Mouse (Mus musculus): ENCODE measurements around the gene Dock6. TPM values are rescaled to one million over a fixed set of nuclear protein-coding genes. Genes with fewer than 3 reads are reported as not detected.

Dock6 gene
- polyA plus RNA-seq, 1 experiment from 2014 or later: 41.8 TPM

DNA sequence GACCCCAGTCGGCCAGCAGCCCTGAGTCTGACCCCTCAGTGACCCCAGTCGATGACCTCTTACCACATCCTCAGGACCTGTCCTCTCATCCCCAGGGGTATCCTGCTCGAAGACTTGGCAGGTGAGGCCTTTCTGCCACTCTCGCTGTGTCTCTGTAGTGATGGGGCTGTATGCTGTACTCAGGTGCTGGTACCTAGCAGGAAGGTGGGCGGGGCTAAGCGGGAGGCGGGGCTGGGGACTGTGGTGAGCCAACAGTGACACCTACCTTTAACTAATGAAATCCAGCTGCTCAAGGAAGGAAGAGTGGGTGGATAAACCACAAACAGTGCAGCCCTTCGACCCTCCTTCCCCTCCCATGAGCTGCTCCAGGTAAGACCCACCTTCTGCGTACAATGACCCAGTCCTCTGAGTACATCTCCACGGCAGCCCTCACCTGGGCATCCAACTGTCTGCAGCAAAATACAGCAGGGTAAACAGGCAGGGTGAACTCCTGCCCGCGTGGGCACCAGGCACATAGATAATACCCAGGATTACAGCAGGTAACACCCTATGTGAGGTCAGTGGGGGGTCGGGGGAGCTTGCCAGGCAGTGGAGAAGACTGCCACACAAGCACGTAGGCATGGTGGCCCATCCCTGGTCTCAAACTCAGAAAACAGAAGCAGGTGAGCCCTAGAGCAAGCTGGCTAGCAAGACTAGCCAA lies 6.9 kb downstream of the Dock6 start:
- Histone ChIP-seq H3K36me3 (peaks cover 11% of the 10 kb centered on the region; the same call in 1 of the 2 replicates), H3K4me1 (peaks cover 56% of the 10 kb centered on the region), H3K27me3 (replicated peaks) (no peaks in the 10 kb centered on the region), H3K27ac (no peak overlapping the region), H3K4me2 (no peak overlapping the region), H3K9ac (no peak overlapping the region), H3K9me3 (no peaks in the 10 kb centered on the region), H3K4me3 (replicated peaks) (no peak overlapping the region)
- no peak for ATAC-seq (ENCODE audit: insufficient read depth, low FRiP score, low read depth)
- WGBS: 41% methylated on average over 14 of the region's 14 CpGs

DNA sequence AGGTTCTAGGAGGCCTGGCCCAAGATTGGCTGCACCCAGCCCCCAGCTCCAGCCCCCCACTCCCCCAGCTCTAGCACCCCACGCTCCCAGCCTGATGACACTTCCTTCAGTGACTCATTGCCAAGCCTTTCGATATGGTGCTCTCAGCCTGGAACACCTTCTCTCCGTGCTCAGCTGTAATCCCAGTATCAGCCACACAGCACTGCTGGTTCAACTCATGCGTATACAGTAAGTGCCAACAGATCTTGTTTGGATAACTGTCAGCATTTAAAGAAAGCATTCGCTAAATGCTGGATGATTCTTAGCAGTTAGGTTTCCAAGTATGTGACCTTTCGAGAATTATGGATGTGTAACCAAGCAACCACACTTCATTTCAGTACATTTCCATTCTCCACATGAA lies 9.3 kb downstream of the Dock6 start:
- H3K4me3 ChIP-seq (replicated peaks): no peak overlapping the region
- ATAC-seq (ENCODE audit: insufficient read depth, low FRiP score, low read depth): no peak
- 42% methylated on average over 6 of the region's 6 CpGs for WGBS
- H3K27ac ChIP-seq: peak overlapping the region; percentile 80
- peaks cover 24% of the 10 kb centered on the region; the same call in 1 of the 2 replicates for H3K36me3 ChIP-seq
- no peak overlapping the region for H3K9ac ChIP-seq
- H3K4me1 ChIP-seq: peaks cover 41% of the 10 kb centered on the region
- no peaks in the 10 kb centered on the region for H3K27me3 ChIP-seq (replicated peaks)
- no peak overlapping the region for H3K4me2 ChIP-seq
- no peaks in the 10 kb centered on the region for H3K9me3 ChIP-seq

DNA sequence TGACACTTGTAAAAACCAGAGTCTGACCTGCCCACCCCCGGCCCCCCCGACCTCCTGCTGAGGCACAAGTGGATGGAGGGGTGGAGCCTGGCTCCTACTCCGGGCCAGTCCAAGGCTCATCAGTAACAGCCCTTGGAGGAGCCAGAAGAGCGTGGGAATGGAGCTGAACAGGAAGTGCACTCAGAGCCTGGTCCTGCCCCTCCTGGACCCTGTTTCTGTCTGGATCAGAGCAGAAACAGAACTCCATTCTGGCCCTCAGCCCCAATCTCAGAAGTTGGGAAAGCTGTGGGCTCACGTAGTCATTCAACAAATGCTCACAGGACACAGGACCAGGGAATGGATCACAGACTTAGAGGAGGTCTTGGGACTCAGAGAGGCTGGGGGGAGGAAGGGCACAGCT lies 10.0 kb downstream of the Dock6 start:
- no peak overlapping the region for H3K4me2 ChIP-seq
- 30% methylated on average over 5 of the region's 5 CpGs for WGBS
- 0 out of 2 replicates have a peak, but pooled peaks have one; percentile 37 for ATAC-seq (ENCODE audit: insufficient read depth, low FRiP score, low read depth)

DNA sequence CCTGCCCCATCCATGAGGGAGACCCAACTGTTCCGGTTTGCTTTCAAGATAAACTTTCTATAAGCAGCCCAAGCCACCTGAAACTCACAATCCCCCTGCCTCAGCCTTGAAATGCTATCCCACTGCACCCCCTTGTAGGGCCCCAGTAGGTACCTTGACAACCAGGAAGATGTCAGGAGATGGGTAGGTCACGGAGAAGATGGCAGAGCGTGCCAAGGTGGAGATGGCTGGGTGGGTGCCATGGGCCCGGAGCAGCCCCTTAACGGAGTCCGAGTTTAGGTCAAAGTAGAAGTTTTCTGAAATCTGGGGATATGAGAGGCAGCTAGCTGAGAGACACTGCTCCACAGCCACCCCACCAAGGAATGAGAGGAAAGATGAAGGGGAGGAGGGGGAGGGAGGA lies 11.1 kb downstream of the Dock6 start:
- Histone ChIP-seq H3K9me3 (no peaks in the 10 kb centered on the region), H3K4me2 (no peak overlapping the region), H3K9ac (no peak overlapping the region), H3K4me1 (peaks cover 24% of the 10 kb centered on the region), H3K36me3 (peaks cover 34% of the 10 kb centered on the region), H3K27me3 (replicated peaks) (no peaks in the 10 kb centered on the region), H3K4me3 (replicated peaks) (no peak overlapping the region), H3K27ac (no peak overlapping the region)
- ATAC-seq (ENCODE audit: insufficient read depth, low FRiP score, low read depth): no peak
- WGBS: 88% methylated on average over 6 of the region's 6 CpGs

More for the DNA sequence above, 10.0 kb downstream of the Dock6 start:
- H3K4me3 ChIP-seq (replicated peaks): no peak overlapping the region
- H3K36me3 ChIP-seq: peaks cover 30% of the 10 kb centered on the region
- H3K9ac ChIP-seq: no peak overlapping the region
- H3K27me3 ChIP-seq (replicated peaks): no peaks in the 10 kb centered on the region
- H3K9me3 ChIP-seq: no peaks in the 10 kb centered on the region
- peak overlapping the region; percentile 80 for H3K27ac ChIP-seq
- H3K4me1 ChIP-seq: peaks cover 34% of the 10 kb centered on the region

DNA sequence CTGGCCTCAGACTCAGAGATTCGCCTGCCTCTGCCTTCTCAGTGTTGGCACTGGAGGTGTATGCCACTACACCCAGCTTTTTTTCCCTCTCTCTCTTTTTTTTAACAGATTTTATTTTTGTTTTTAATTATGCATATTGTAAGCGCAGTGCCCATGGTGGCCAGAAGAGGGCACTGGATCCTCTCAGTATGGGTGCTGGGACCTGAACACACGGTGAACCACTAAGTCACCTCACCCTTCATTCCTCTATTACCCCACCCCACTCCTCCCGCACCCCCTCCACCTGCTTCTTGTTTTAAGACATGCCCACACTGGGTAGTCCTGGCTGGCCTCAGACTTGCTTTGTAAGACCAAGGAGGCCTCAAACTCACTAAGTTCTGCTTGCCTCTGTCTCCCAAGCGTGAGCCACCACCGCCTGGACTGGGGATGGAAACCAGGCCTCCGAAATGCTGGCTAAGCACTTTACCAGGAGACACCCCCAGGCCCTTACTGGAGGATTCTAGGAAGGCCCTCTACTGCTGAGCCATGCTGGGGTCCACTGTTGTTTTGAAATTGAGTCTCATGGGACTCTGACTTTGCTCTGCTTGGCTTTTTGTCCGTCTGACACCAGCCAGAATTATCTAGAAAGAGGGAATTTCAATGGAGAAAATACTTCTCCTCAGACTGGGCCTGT lies 12.2 kb downstream of the Dock6 start:
- 0 out of 2 replicates have a peak overlapping the region, but pooled peaks have one; percentile 31 for H3K27ac ChIP-seq
- no peak overlapping the region for H3K9ac ChIP-seq
- peaks cover 39% of the 10 kb centered on the region for H3K36me3 ChIP-seq
- no peaks in the 10 kb centered on the region for H3K9me3 ChIP-seq
- peaks cover 15% of the 10 kb centered on the region for H3K4me1 ChIP-seq
- 58% methylated on average over 8 of the region's 8 CpGs for WGBS
- no peak overlapping the region for H3K4me3 ChIP-seq (replicated peaks)
- no peak for ATAC-seq (ENCODE audit: insufficient read depth, low FRiP score, low read depth)
- H3K4me2 ChIP-seq: no peak overlapping the region
- H3K27me3 ChIP-seq (replicated peaks): no peaks in the 10 kb centered on the region

DNA sequence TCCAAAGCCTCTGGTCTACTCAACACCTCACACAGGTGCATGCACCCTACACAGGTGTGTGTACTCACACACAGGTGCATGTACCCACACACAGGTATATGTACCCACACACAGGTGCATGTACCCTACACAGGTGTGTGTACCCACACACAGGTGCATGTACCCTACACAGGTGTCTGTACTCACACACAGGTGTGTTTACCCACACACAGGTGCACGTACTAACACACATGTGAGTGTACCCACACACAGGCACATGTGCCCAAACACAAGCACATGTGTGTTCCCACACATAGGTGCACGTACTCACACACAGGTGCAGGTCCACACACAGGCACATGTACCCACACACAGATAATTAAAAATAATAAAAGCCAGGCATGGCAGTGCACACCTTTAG lies 14.7 kb downstream of the Dock6 start:
- Histone ChIP-seq H3K4me3 (replicated peaks) (no peak overlapping the region), H3K36me3 (peaks cover 30% of the 10 kb centered on the region), H3K9me3 (no peaks in the 10 kb centered on the region), H3K4me1 (peaks cover 10% of the 10 kb centered on the region), H3K4me2 (no peak overlapping the region), H3K27me3 (replicated peaks) (no peaks in the 10 kb centered on the region), H3K27ac (no peak overlapping the region), H3K9ac (no peak overlapping the region)
- WGBS: 85% methylated on average over 2 of the region's 2 CpGs
- ATAC-seq (ENCODE audit: insufficient read depth, low FRiP score, low read depth): no peak

DNA sequence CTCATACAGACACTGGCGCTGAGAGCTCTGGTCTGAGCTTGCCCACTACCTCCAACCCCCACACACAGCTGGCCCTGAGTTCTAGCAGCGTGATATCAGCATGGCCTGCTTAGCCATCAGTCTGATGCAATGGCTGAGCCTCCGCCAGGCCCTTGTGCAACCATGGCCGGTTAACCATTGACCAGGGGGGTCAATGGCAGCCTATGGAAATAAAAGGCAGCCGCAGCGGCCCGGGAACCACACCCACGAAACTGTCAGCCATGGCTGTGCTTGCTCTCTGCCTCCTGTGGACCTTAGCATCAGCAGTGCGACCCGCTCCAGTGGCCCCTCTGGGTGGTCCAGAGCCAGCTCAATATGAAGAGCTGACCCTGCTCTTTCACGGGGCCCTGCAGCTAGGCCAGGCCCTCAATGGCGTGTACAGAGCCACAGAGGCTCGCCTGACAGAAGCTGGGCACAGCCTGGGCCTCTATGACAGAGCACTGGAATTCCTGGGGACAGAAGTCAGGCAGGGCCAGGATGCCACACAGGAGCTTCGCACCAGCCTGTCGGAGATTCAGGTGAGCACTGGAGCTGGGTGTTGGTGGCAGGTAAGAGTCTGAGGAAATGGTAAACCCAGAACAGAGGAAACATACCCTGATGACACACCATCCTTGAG lies 17.1 kb downstream of the Dock6 start, which contains the start of gene Angptl8:
Gene Angptl8, plus strand, starts transcription at position 253 of the 655 bp plus-strand sequence.
- H3K27ac ChIP-seq: peak within 1 kb of the TSS; percentile 31; the same call in 1 of the 2 replicates
- H3K9me3 ChIP-seq: no peaks in the 10 kb centered on the region
- peak; percentile 66 for ATAC-seq (ENCODE audit: insufficient read depth, low FRiP score, low read depth)
- H3K4me3 ChIP-seq (replicated peaks): no peak within 1 kb of the TSS; the same call in 1 of the 2 replicates
- WGBS: 65% methylated on average over 15 of the region's 15 CpGs
- H3K36me3 ChIP-seq: peaks cover 35% of the 10 kb centered on the region
- no peaks in the 10 kb centered on the region for H3K4me1 ChIP-seq
- H3K4me2 ChIP-seq: peak within 1 kb of the TSS; percentile 32
- no peaks in the 10 kb centered on the region for H3K27me3 ChIP-seq (replicated peaks)
- H3K9ac ChIP-seq: no peak within 1 kb of the TSS

DNA sequence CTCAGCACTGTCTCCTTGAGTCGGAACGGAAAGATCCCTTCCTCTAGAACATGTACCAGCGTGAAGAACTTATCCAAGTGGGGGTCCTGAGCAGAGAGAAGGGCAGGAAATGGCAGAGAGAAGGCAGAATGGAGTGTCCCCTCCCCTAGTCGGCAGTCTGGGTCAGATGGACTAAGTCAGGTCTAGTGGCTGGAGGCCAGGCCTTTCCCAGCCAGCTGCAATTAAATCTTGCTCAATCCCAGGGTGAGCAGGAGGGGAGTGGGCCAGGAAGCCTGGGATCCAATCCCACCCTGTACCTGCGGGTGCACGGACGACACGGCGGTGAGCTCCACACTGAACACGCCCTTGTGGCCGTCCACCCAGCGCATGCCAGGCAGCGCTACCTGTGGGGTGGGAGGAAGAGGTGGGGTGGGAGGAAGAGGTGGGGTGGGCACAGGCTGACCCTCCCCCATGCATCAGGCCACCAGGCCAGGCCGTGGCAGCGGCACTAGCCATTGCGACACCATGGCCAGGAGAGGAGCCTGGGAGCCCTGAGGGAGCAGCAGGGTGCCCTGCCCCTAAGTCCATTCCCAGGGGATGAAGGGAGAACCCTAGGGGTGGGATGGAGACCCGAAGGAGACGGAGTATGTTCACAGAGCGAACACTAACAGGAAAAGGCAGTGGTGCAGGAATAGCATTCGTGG lies 20.7 kb downstream of the Dock6 start:
- Histone ChIP-seq H3K9me3 (no peaks in the 10 kb centered on the region), H3K4me1 (no peaks in the 10 kb centered on the region), H3K36me3 (peaks cover 29% of the 10 kb centered on the region), H3K27me3 (replicated peaks) (no peaks in the 10 kb centered on the region), H3K27ac (no peak overlapping the region), H3K4me3 (replicated peaks) (no peak overlapping the region), H3K9ac (no peak overlapping the region), H3K4me2 (no peak overlapping the region)
- 87% methylated on average over 20 of the region's 20 CpGs for WGBS
- no peak for ATAC-seq (ENCODE audit: insufficient read depth, low FRiP score, low read depth)

DNA sequence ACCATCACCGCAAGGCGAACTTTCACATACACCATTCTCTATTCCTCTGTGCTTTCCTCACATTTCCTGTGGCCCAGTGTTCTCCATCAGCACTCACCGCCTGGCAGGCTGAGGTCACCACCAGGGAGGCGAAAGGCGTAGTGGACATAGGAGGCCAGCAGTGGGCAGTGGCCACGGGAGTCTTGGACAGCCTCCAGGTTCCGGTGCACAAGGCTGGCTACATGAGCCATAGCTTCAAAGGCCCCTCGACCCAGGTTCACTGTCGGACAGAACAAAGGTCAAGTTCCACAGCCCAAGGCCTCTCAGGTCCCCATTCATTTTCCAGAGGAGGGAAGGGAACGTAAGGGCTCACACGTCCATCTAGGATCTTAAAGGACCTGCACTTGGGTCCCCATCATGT lies 21.5 kb downstream of the Dock6 start:
- Histone ChIP-seq H3K4me1 (no peaks in the 10 kb centered on the region), H3K36me3 (peaks cover 29% of the 10 kb centered on the region), H3K27me3 (replicated peaks) (no peaks in the 10 kb centered on the region), H3K4me2 (no peak overlapping the region), H3K9ac (no peak overlapping the region), H3K4me3 (replicated peaks) (no peak overlapping the region), H3K27ac (no peak overlapping the region), H3K9me3 (no peaks in the 10 kb centered on the region)
- WGBS: 85% methylated on average over 11 of the region's 11 CpGs
- no peak for ATAC-seq (ENCODE audit: insufficient read depth, low FRiP score, low read depth)

DNA sequence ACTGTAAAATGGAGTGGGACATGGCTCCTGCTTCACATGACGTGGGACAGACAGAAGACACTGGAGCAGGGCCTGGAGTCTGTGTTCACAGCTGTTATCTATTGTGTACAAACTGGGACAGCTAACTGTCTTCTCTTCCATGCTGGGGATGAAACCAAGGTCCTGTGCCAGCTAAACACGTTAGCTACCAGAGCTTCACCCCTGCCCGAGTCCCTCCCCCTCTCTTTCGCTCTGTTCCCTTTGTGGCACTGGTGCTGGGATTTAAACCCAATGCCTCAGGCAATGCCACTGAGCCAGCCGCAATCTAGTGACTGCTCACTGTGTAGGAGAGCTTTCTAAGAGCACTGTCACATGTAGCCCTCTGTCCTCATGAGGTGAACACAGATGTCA lies 22.0 kb downstream of the Dock6 start:
- Histone ChIP-seq H3K4me3 (replicated peaks) (no peak overlapping the region), H3K4me2 (no peak overlapping the region), H3K9ac (no peak overlapping the region), H3K36me3 (peaks cover 24% of the 10 kb centered on the region), H3K27ac (no peak overlapping the region), H3K9me3 (no peaks in the 10 kb centered on the region), H3K27me3 (replicated peaks) (no peaks in the 10 kb centered on the region), H3K4me1 (no peaks in the 10 kb centered on the region)
- ATAC-seq (ENCODE audit: insufficient read depth, low FRiP score, low read depth): no peak
- WGBS: 77% methylated on average over 5 of the region's 5 CpGs

DNA sequence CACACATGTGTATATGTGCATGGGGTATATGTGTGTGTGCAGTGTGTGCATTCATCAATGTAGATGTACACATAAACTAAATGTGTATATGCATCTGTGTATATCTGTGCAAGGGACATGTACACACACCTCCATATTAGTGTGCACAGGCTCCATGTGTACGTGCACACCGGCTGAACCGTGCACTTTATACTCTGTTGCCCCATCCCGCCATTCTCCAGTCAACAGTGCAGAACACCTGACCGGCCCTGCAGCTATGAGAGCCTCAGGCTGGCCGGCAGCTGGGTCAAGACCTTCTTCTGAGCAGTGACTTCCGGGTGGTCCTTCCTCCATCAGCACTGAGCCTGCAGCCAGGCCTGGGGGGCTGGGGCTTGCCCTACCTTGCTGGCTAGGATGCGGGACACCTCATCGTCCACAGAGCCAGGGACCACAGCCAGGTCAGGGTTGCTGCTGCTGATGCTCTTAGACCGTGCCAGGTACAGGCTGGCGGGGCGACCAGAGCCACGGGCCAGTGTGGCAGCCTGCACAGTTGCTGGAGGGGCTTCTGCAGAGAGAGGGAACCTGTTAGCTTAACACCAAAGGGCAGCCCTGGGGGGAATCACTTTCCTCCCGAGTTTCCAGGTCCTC lies 22.5 kb downstream of the Dock6 start:
- Histone ChIP-seq H3K36me3 (peaks cover 23% of the 10 kb centered on the region), H3K9me3 (no peaks in the 10 kb centered on the region), H3K27me3 (replicated peaks) (no peaks in the 10 kb centered on the region), H3K9ac (no peak overlapping the region), H3K4me1 (no peaks in the 10 kb centered on the region), H3K4me2 (no peak overlapping the region), H3K4me3 (replicated peaks) (no peak overlapping the region), H3K27ac (no peak overlapping the region)
- 78% methylated on average over 14 of the region's 14 CpGs for WGBS
- ATAC-seq (ENCODE audit: insufficient read depth, low FRiP score, low read depth): no peak

All from stomach, embryonic 15.5 days (tissue).